Mouse (Mus musculus): ENCODE measurements around the gene Tex38.

- TF ChIP-seq CTCF (IDR thresholded peaks at IDR 0.05; ENCODE audit: control insufficient read depth, insufficient read depth, insufficient read length) = no peak
- TF ChIP-seq USF1 (IDR thresholded peaks at IDR 0.05; ENCODE audit: low read depth) = no peak
- TF ChIP-seq MYOG (IDR thresholded peaks at IDR 0.05; ENCODE audit: control insufficient read depth, extremely low read depth, insufficient read length) = no peak
- TF ChIP-seq CEBPB (IDR thresholded peaks at IDR 0.05; ENCODE audit: low read depth) = no peak
- no peak for TF ChIP-seq MAX (IDR thresholded peaks at IDR 0.05)
- TF ChIP-seq MYOD1 (IDR thresholded peaks at IDR 0.05; ENCODE audit: control insufficient read depth, insufficient read length, low read depth) = no peak
These were observed 31.5 kb upstream of the Tex38 start for GRCm38 (mm10) chr4:115812326-115812725.

Measured in C2C12 (cell line).